Mouse (Mus musculus) forebrain, embryonic 16.5 days (tissue): ENCODE data around the gene Lrig2. TPM values are rescaled to one million over a fixed set of nuclear protein-coding genes. Genes with fewer than 3 reads are reported as not detected.

Source experiments
- ATAC-seq: fragments of 200-750 bp; cut with Nextera tagmentation; 2 replicates; pipeline ENCODE4 v1.8.0; 2017; ENCODE audit warnings: mild to moderate bottlenecking, moderate library complexity
- H3K27ac ChIP-seq: fragments of 300-500 bp; sonication (generic); 2 replicates; pipeline ENCODE4 v1.5.1; 2014; ENCODE audit warnings: low read length, control low read depth
- H3K27me3 ChIP-seq: fragments of 300-500 bp; sonication (generic); replicated peaks from 2 replicates; pipeline ENCODE4 v1.6.1; 2014; ENCODE audit warnings: low read length; ENCODE audit not compliant: control insufficient read depth, insufficient read depth
- H3K36me3 ChIP-seq: fragments of 300-500 bp; sonication (generic); 2 replicates; pipeline ENCODE4 v1.6.1; 2014; ENCODE audit not compliant: control insufficient read depth, insufficient read depth
- H3K4me1 ChIP-seq: fragments of 300-500 bp; sonication (generic); replicated peaks from 2 replicates; pipeline ENCODE4 v1.6.1; 2014; ENCODE audit warnings: low read length; ENCODE audit not compliant: control insufficient read depth, insufficient read depth
- H3K4me2 ChIP-seq: fragments of 300-500 bp; sonication (generic); 2 replicates; pipeline ENCODE4 v1.6.1; 2014; ENCODE audit warnings: mild to moderate bottlenecking, low read length, control low read depth
- H3K4me3 ChIP-seq: fragments of 300-500 bp; sonication (generic); replicated peaks from 2 replicates; pipeline ENCODE4 v1.5.1; 2014; ENCODE audit warnings: mild to moderate bottlenecking, low read length, control low read depth
- H3K9ac ChIP-seq: fragments of 300-500 bp; sonication (generic); replicated peaks from 2 replicates; pipeline ENCODE4 v1.6.1; 2014; ENCODE audit warnings: low read depth, low read length, control low read depth
- H3K9me3 ChIP-seq: fragments of 300-500 bp; sonication (generic); 2 replicates; pipeline ENCODE4 v1.6.1; 2016; ENCODE audit warnings: low read length; ENCODE audit not compliant: control insufficient read depth
- WGBS: fragments of 180-500 bp; shearing (Covaris S2); extraction: QIAGEN DNeasy Blood & Tissue Kit; methylation state at CpG from one replicate; pipeline ENCODE4 v1.1.7; 2014; 5-methylcytosine and 5-hydroxymethylcytosine counted together
- polyA plus RNA-seq: library from polyadenylated mRNA; unstranded; fragments of >200 nt; fragmentation: Nextera tagmentation; extraction: Ambion mirVana; gene quantifications from 2 replicates; pipeline ENCODE4 v1.2.1, GENCODE M21; 2015

Lrig2 gene
- polyA plus RNA-seq, 1 experiment from 2014 or later: 34.0 TPM

- Histone ChIP-seq H3K4me2 (no peak overlapping the region), H3K36me3 (no peaks in the 10 kb centered on the region), H3K4me3 (no peak overlapping the region), H3K27ac (no peak overlapping the region), H3K4me1 (peaks cover 11% of the 10 kb centered on the region), H3K9ac (no peak overlapping the region), H3K27me3 (no peaks in the 10 kb centered on the region), H3K9me3 (no peaks in the 10 kb centered on the region)
- no peak for ATAC-seq
- 26% methylated on average over 3 of the region's 3 CpGs for WGBS
These were observed 157.8 kb downstream of the Lrig2 start for GRCm38 (mm10) chr3:104353884-104354283.

- Histone ChIP-seq H3K27me3 (no peaks in the 10 kb centered on the region), H3K4me3 (no peak overlapping the region), H3K9me3 (no peaks in the 10 kb centered on the region), H3K36me3 (no peaks in the 10 kb centered on the region), H3K4me1 (peaks cover 11% of the 10 kb centered on the region), H3K27ac (no peak overlapping the region), H3K4me2 (no peak overlapping the region), H3K9ac (no peak overlapping the region)
- WGBS: 14% methylated on average over 7 of the region's 7 CpGs
- ATAC-seq: no peak
These were observed 159.2 kb downstream of the Lrig2 start for GRCm38 (mm10) chr3:104352358-104353060.

GRCm38 (mm10) chr3:104350253-104350945 lies 161.3 kb downstream of the Lrig2 start:
- Histone ChIP-seq H3K27ac (no peak overlapping the region), H3K4me3 (no peak overlapping the region), H3K9me3 (no peaks in the 10 kb centered on the region), H3K4me1 (peaks cover 11% of the 10 kb centered on the region), H3K36me3 (no peaks in the 10 kb centered on the region), H3K4me2 (no peak overlapping the region), H3K27me3 (no peaks in the 10 kb centered on the region), H3K9ac (no peak overlapping the region)
- ATAC-seq: no peak
- 49% methylated on average over 2 of the region's 2 CpGs for WGBS

- H3K27ac ChIP-seq: no peak overlapping the region
- H3K27me3 ChIP-seq: no peaks in the 10 kb centered on the region
- ATAC-seq: 0 out of 2 replicates have a peak, but pooled peaks have one; percentile 10
- H3K9me3 ChIP-seq: no peaks in the 10 kb centered on the region
- H3K4me1 ChIP-seq: peaks cover 11% of the 10 kb centered on the region
- no peak overlapping the region for H3K4me3 ChIP-seq
- 44% methylated on average over 2 of the region's 2 CpGs for WGBS
- H3K36me3 ChIP-seq: no peaks in the 10 kb centered on the region
- H3K4me2 ChIP-seq: 0 out of 2 replicates have a peak overlapping the region, but pooled peaks have one; percentile 17
- no peak overlapping the region for H3K9ac ChIP-seq
These were observed 161.9 kb downstream of the Lrig2 start for GRCm38 (mm10) chr3:104349847-104350228.

- H3K36me3 ChIP-seq: no peaks in the 10 kb centered on the region
- no peaks in the 10 kb centered on the region for H3K27me3 ChIP-seq
- H3K4me1 ChIP-seq: peaks cover 11% of the 10 kb centered on the region
- no peaks in the 10 kb centered on the region for H3K9me3 ChIP-seq
- H3K4me2 ChIP-seq: peak overlapping the region; percentile 17; the same call in 1 of the 2 replicates
- no peak overlapping the region for H3K4me3 ChIP-seq
- H3K27ac ChIP-seq: no peak overlapping the region
- 11% methylated on average over 8 of the region's 8 CpGs for WGBS
- ATAC-seq: peak; percentile 41
- 0 out of 2 replicates have a peak overlapping the region, but pooled peaks have one; percentile 10 for H3K9ac ChIP-seq
These were observed 162.4 kb downstream of the Lrig2 start for GRCm38 (mm10) chr3:104349203-104349846.

Other genes with a start within 250 kb of the Lrig2 start
- gene Slc16a1, start 126.8 kb upstream of the Lrig2 start, polyA plus RNA-seq: 17.8 and 22.6 TPM in 2 replicates